Mouse (Mus musculus): ENCODE data around the gene Bin2. TPM values are rescaled to one million over a fixed set of nuclear protein-coding genes. Genes with fewer than 3 reads are reported as not detected.

Gene Bin2
- 1.3 and 1.7 TPM in 2 replicates for polyA plus RNA-seq (2015; fragmentation: Nextera tagmentation; extraction: Ambion mirVana)

- no peak within 1 kb of the TSS for H3K9ac ChIP-seq
- WGBS = 94% methylated on average over 20 of the region's 20 CpGs
- no peaks in the 10 kb centered on the region for H3K9me3 ChIP-seq (replicated peaks)
- H3K4me2 ChIP-seq = no peak within 1 kb of the TSS
- no peaks in the 10 kb centered on the region for H3K4me1 ChIP-seq
- no peaks in the 10 kb centered on the region for H3K36me3 ChIP-seq (ENCODE audit: poor library complexity, severe bottlenecking)
- ATAC-seq = no peak
- H3K27ac ChIP-seq = no peak within 1 kb of the TSS
- no peaks in the 10 kb centered on the region for H3K27me3 ChIP-seq
- no peak within 1 kb of the TSS for H3K4me3 ChIP-seq
These were observed at the start of gene Bin2 for GRCm38 (mm10) chr15:100669337-100669736. Gene Bin2, minus strand, starts transcription at chr15:100669553.

- ATAC-seq = no peak
- Histone ChIP-seq H3K4me3 (no peak overlapping the region), H3K27ac (no peak overlapping the region), H3K4me1 (0 out of 2 replicates have a peak, but pooled peaks cover 3% of the 10 kb centered on the region), H3K9me3 (replicated peaks) (0 out of 2 replicates have a peak, but pooled peaks cover 5% of the 10 kb centered on the region), H3K9ac (no peak overlapping the region), H3K36me3 (ENCODE audit: poor library complexity, severe bottlenecking) (no peaks in the 10 kb centered on the region), H3K27me3 (no peaks in the 10 kb centered on the region), H3K4me2 (no peak overlapping the region)
- 84% methylated on average over 11 of the region's 11 CpGs for WGBS
These were observed 49.2 kb upstream of the Bin2 start for GRCm38 (mm10) chr15:100718572-100718971.

- H3K4me2 ChIP-seq = no peak overlapping the region
- whole genome bisulfite sequencing = 86% methylated on average over 6 of the region's 6 CpGs
- H3K9ac ChIP-seq = no peak overlapping the region
- H3K27ac ChIP-seq = no peak overlapping the region
- H3K4me1 ChIP-seq = 0 out of 2 replicates have a peak, but pooled peaks cover 3% of the 10 kb centered on the region
- H3K36me3 ChIP-seq (ENCODE audit: poor library complexity, severe bottlenecking) = no peaks in the 10 kb centered on the region
- ATAC-seq = no peak
- H3K9me3 ChIP-seq (replicated peaks) = 0 out of 2 replicates have a peak, but pooled peaks cover 5% of the 10 kb centered on the region
- H3K27me3 ChIP-seq = no peaks in the 10 kb centered on the region
- no peak overlapping the region for H3K4me3 ChIP-seq
These were observed 48.6 kb upstream of the Bin2 start for GRCm38 (mm10) chr15:100717933-100718332.

- no peak for ATAC-seq
- H3K27ac ChIP-seq = no peak overlapping the region
These were observed 46.1 kb upstream of the Bin2 start for GRCm38 (mm10) chr15:100715399-100715993.

GRCm38 (mm10) chr15:100714470-100714869, 45.1 kb upstream of the Bin2 start:
- Histone ChIP-seq H3K9me3 (replicated peaks) (0 out of 2 replicates have a peak, but pooled peaks cover 5% of the 10 kb centered on the region), H3K4me1 (0 out of 2 replicates have a peak, but pooled peaks cover 3% of the 10 kb centered on the region), H3K27me3 (no peaks in the 10 kb centered on the region), H3K27ac (no peak overlapping the region), H3K9ac (no peak overlapping the region), H3K36me3 (ENCODE audit: poor library complexity, severe bottlenecking) (no peaks in the 10 kb centered on the region), H3K4me2 (no peak overlapping the region), H3K4me3 (no peak overlapping the region)
- ATAC-seq = no peak
- WGBS = 92% methylated on average over 8 of the region's 8 CpGs

More at GRCm38 (mm10) chr15:100715399-100715993, 46.1 kb upstream of the Bin2 start:
- 0 out of 2 replicates have a peak, but pooled peaks cover 3% of the 10 kb centered on the region for H3K4me1 ChIP-seq
- H3K27me3 ChIP-seq = no peaks in the 10 kb centered on the region
- H3K36me3 ChIP-seq (ENCODE audit: poor library complexity, severe bottlenecking) = no peaks in the 10 kb centered on the region
- no peak overlapping the region for H3K4me2 ChIP-seq
- H3K9me3 ChIP-seq (replicated peaks) = 0 out of 2 replicates have a peak, but pooled peaks cover 5% of the 10 kb centered on the region
- WGBS = 44% methylated on average over 9 of the region's 9 CpGs
- H3K9ac ChIP-seq = no peak overlapping the region
- H3K4me3 ChIP-seq = no peak overlapping the region

- no peaks in the 10 kb centered on the region for H3K36me3 ChIP-seq (ENCODE audit: poor library complexity, severe bottlenecking)
- H3K4me2 ChIP-seq = no peak overlapping the region
- H3K9ac ChIP-seq = no peak overlapping the region
- 78% methylated on average over 6 of the region's 6 CpGs for WGBS
- no peaks in the 10 kb centered on the region for H3K9me3 ChIP-seq (replicated peaks)
- H3K4me3 ChIP-seq = no peak overlapping the region
- H3K27ac ChIP-seq = no peak overlapping the region
- no peak for ATAC-seq
- H3K27me3 ChIP-seq = no peaks in the 10 kb centered on the region
- 0 out of 2 replicates have a peak, but pooled peaks cover 2% of the 10 kb centered on the region for H3K4me1 ChIP-seq
These were observed 41.5 kb upstream of the Bin2 start for GRCm38 (mm10) chr15:100710838-100711237.

- H3K4me2 ChIP-seq = no peak overlapping the region
- no peaks in the 10 kb centered on the region for H3K36me3 ChIP-seq (ENCODE audit: poor library complexity, severe bottlenecking)
- no peak overlapping the region for H3K27ac ChIP-seq
- no peak overlapping the region for H3K4me3 ChIP-seq
- H3K9ac ChIP-seq = no peak overlapping the region
- 86% methylated on average over 8 of the region's 8 CpGs for WGBS
- peaks cover 8% of the 10 kb centered on the region; the same call in 1 of the 2 replicates for H3K4me1 ChIP-seq
- peaks cover 8% of the 10 kb centered on the region for H3K27me3 ChIP-seq
- no peak for ATAC-seq
- no peaks in the 10 kb centered on the region for H3K9me3 ChIP-seq (replicated peaks)
These were observed 39.2 kb upstream of the Bin2 start for GRCm38 (mm10) chr15:100708433-100709078.

- H3K9ac ChIP-seq = no peak overlapping the region
- no peaks in the 10 kb centered on the region for H3K9me3 ChIP-seq (replicated peaks)
- ATAC-seq = no peak
- peaks cover 13% of the 10 kb centered on the region for H3K27me3 ChIP-seq
- H3K4me3 ChIP-seq = no peak overlapping the region
- no peak overlapping the region for H3K4me2 ChIP-seq
- 75% methylated on average over 8 of the region's 8 CpGs for WGBS
- H3K4me1 ChIP-seq = peaks cover 8% of the 10 kb centered on the region; the same call in 1 of the 2 replicates
- H3K36me3 ChIP-seq (ENCODE audit: poor library complexity, severe bottlenecking) = no peaks in the 10 kb centered on the region
- H3K27ac ChIP-seq = no peak overlapping the region
These were observed 36.9 kb upstream of the Bin2 start for GRCm38 (mm10) chr15:100706226-100706625.

GRCm38 (mm10) chr15:100705376-100705775, 36.0 kb upstream of the Bin2 start:
- no peak overlapping the region for H3K4me3 ChIP-seq
- H3K27me3 ChIP-seq = peaks cover 13% of the 10 kb centered on the region
- no peak overlapping the region for H3K4me2 ChIP-seq
- H3K9me3 ChIP-seq (replicated peaks) = no peaks in the 10 kb centered on the region
- no peak for ATAC-seq
- no peak overlapping the region for H3K9ac ChIP-seq
- no peaks in the 10 kb centered on the region for H3K36me3 ChIP-seq (ENCODE audit: poor library complexity, severe bottlenecking)
- H3K4me1 ChIP-seq = peaks cover 8% of the 10 kb centered on the region; the same call in 1 of the 2 replicates
- 94% methylated on average over 1 of the region's 1 CpGs for WGBS
- no peak overlapping the region for H3K27ac ChIP-seq

GRCm38 (mm10) chr15:100703913-100704312, 34.6 kb upstream of the Bin2 start:
- H3K27me3 ChIP-seq = peaks cover 13% of the 10 kb centered on the region
- no peaks in the 10 kb centered on the region for H3K9me3 ChIP-seq (replicated peaks)
- peaks cover 8% of the 10 kb centered on the region; the same call in 1 of the 2 replicates for H3K4me1 ChIP-seq
- peak overlapping the region; percentile 12; the same call in 1 of the 2 replicates for H3K9ac ChIP-seq
- H3K27ac ChIP-seq = no peak overlapping the region
- WGBS = 7% methylated on average over 17 of the region's 17 CpGs
- peak overlapping the region; percentile 17; the same call in 1 of the 2 replicates for H3K4me3 ChIP-seq
- H3K4me2 ChIP-seq = peak overlapping the region; percentile 33
- ATAC-seq = no peak
- H3K36me3 ChIP-seq (ENCODE audit: poor library complexity, severe bottlenecking) = no peaks in the 10 kb centered on the region

- Histone ChIP-seq H3K27ac (no peak overlapping the region), H3K4me3 (no peak overlapping the region), H3K9me3 (replicated peaks) (no peaks in the 10 kb centered on the region), H3K36me3 (ENCODE audit: poor library complexity, severe bottlenecking) (no peaks in the 10 kb centered on the region), H3K9ac (no peak overlapping the region), H3K4me1 (peaks cover 8% of the 10 kb centered on the region; the same call in 1 of the 2 replicates), H3K27me3 (peaks cover 13% of the 10 kb centered on the region), H3K4me2 (no peak overlapping the region)
- no peak for ATAC-seq
- WGBS = 79% methylated on average over 6 of the region's 6 CpGs
These were observed 32.5 kb upstream of the Bin2 start for GRCm38 (mm10) chr15:100701856-100702255.

- Histone ChIP-seq H3K36me3 (ENCODE audit: poor library complexity, severe bottlenecking) (no peaks in the 10 kb centered on the region), H3K27ac (no peak overlapping the region), H3K4me3 (no peak overlapping the region), H3K9ac (no peak overlapping the region), H3K9me3 (replicated peaks) (no peaks in the 10 kb centered on the region), H3K4me1 (peaks cover 8% of the 10 kb centered on the region; the same call in 1 of the 2 replicates), H3K27me3 (peaks cover 13% of the 10 kb centered on the region), H3K4me2 (no peak overlapping the region)
- ATAC-seq = no peak
- WGBS = 71% methylated on average over 10 of the region's 10 CpGs
These were observed 31.8 kb upstream of the Bin2 start for GRCm38 (mm10) chr15:100701108-100701507.
